Mouse (Mus musculus) liver, embryonic 14.5 days (tissue): ENCODE measurements around the gene Exosc1.

Experiments
- CTCF ChIP-seq: IDR thresholded peaks from 2 replicates; pipeline ENCODE4 v1.5.1; 2016; ENCODE audit warnings: antibody characterized with exemption, low read depth, control low read depth
- EP300 ChIP-seq: IDR thresholded peaks from 2 replicates; pipeline ENCODE4 v1.6.1; 2016; ENCODE audit warnings: antibody characterized with exemption, low read depth

GRCm38 (mm10) chr19:41895460-41896318 is 37.5 kb downstream of the Exosc1 start, which contains the start of gene Rrp12:
- TF ChIP-seq CTCF (no peak), EP300 (peak; percentile 5; the same call in 1 of the 2 replicates)
